Mouse (Mus musculus): ENCODE measurements at regions not wholly inside any gene's neighbourhood (a gene's known extent, or its start where the extent isn't known, plus 50 kb on each side); places are given as distances from the start of the nearest gene placed in this dataset.

DNA sequence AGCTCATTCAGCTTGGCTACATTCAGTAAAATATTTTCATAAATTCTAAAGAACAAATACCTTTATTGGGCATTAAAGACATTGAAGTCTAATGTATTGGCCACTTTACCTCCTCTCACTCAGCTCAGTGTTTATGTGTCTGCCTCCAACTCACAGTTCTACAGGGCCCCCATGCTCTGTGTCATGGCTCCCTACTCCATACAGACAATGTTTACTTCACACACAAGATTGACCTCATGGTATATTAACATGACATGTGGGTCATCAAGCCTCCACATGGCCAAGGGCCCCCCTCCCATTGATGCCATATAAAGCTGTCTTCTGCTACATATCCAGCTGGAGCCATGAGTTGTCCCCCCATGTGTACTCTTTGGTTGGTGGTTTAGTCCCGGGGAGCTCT, 419.8 kb upstream of the A1bg start:
- H3K36me3 ChIP-seq (replicated peaks; ENCODE audit: control insufficient read depth, insufficient read depth, low read length): no peaks in the 10 kb centered on the region
- no peak overlapping the region for H3K4me2 ChIP-seq (ENCODE audit: low read depth, low read length)
- TF ChIP-seq CTCF (IDR thresholded peaks at IDR 0.05; ENCODE audit: low read depth) (no peak), EP300 (IDR thresholded peaks at IDR 0.05; ENCODE audit: low read depth) (no peak)
- H3K27ac ChIP-seq (ENCODE audit: low read depth): no peak overlapping the region
- no peak overlapping the region for H3K9ac ChIP-seq (replicated peaks; ENCODE audit: low read depth, low read length)
- DNase-seq (ENCODE audit: low spot score): no peak
- no peak for ATAC-seq (ENCODE audit: insufficient read depth, low read depth)
- WGBS: 90% methylated on average over 1 of the region's 1 CpGs
- no peaks in the 10 kb centered on the region for H3K27me3 ChIP-seq (ENCODE audit: control insufficient read depth, insufficient read depth, low read length)
- no peaks in the 10 kb centered on the region for H3K4me1 ChIP-seq (ENCODE audit: control insufficient read depth, insufficient read depth)
- no peak overlapping the region for H3K4me3 ChIP-seq (ENCODE audit: low read depth, low read length)
- no peaks in the 10 kb centered on the region for H3K9me3 ChIP-seq (replicated peaks; ENCODE audit: control insufficient read depth, low read length)

DNA sequence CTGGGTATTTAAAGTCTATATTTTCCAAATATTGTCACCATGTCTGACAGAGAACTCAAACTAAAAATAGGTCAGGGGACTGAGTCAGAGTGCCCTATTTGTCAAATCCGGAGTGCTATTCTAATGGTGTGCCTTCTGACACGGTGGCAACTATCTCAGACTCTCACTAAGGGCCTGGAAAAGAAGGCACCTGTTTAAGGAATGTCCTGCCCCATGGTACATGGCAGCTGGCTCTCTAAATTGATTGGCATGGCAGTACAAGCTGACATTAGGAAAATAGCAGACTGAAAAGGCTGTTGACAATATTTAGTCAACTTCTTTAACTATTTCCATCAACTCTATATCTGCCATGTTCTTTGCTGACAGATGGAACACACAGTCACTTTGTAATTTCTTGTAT, 405.1 kb upstream of the A1bg start:
- H3K4me1 ChIP-seq (ENCODE audit: control insufficient read depth, insufficient read depth): no peaks in the 10 kb centered on the region
- no peak overlapping the region for H3K4me2 ChIP-seq (ENCODE audit: low read depth, low read length)
- H3K4me3 ChIP-seq (ENCODE audit: low read depth, low read length): no peak overlapping the region
- no peaks in the 10 kb centered on the region for H3K36me3 ChIP-seq (replicated peaks; ENCODE audit: control insufficient read depth, insufficient read depth, low read length)
- no peaks in the 10 kb centered on the region for H3K27me3 ChIP-seq (ENCODE audit: control insufficient read depth, insufficient read depth, low read length)
- 38% methylated on average over 2 of the region's 2 CpGs for WGBS
- H3K9me3 ChIP-seq (replicated peaks; ENCODE audit: control insufficient read depth, low read length): no peaks in the 10 kb centered on the region
- no peak for TF ChIP-seq CTCF (IDR thresholded peaks at IDR 0.05; ENCODE audit: low read depth)
- TF ChIP-seq EP300 (IDR thresholded peaks at IDR 0.05; ENCODE audit: low read depth): no peak
- H3K27ac ChIP-seq (ENCODE audit: low read depth): no peak overlapping the region
- DNase-seq (ENCODE audit: low spot score): no peak
- no peak for ATAC-seq (ENCODE audit: insufficient read depth, low read depth)
- H3K9ac ChIP-seq (replicated peaks; ENCODE audit: low read depth, low read length): no peak overlapping the region

DNA sequence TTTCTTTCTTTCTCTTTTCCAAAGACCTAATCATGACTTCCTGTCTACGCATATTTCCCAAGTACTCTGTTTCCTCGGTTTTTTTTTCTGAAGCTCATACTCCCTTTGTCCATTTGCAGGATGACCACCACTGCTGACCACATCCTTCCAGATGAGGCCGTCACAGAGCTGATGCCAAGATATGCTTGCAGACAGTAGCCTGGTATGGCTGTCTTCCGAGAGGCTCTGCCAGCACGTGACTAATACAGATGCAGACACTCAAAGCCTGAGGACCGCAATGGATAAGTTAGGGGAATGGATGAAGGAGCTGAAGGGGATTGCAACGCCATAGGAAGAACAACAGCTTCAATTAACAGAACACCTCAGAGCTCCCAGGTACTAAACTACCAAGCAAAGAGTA, 399.4 kb upstream of the A1bg start:
- no peaks in the 10 kb centered on the region for H3K4me1 ChIP-seq (ENCODE audit: control insufficient read depth, insufficient read depth)
- H3K36me3 ChIP-seq (replicated peaks; ENCODE audit: control insufficient read depth, insufficient read depth, low read length): no peaks in the 10 kb centered on the region
- no peak overlapping the region for H3K9ac ChIP-seq (replicated peaks; ENCODE audit: low read depth, low read length)
- no peak overlapping the region for H3K4me3 ChIP-seq (ENCODE audit: low read depth, low read length)
- DNase-seq (ENCODE audit: low spot score): no peak
- no peak overlapping the region for H3K27ac ChIP-seq (ENCODE audit: low read depth)
- no peak for ATAC-seq (ENCODE audit: insufficient read depth, low read depth)
- WGBS: 80% methylated on average over 7 of the region's 7 CpGs
- no peak overlapping the region for H3K4me2 ChIP-seq (ENCODE audit: low read depth, low read length)
- H3K27me3 ChIP-seq (ENCODE audit: control insufficient read depth, insufficient read depth, low read length): no peaks in the 10 kb centered on the region
- TF ChIP-seq EP300 (IDR thresholded peaks at IDR 0.05; ENCODE audit: low read depth) (no peak), CTCF (IDR thresholded peaks at IDR 0.05; ENCODE audit: low read depth) (no peak)
- H3K9me3 ChIP-seq (replicated peaks; ENCODE audit: control insufficient read depth, low read length): no peaks in the 10 kb centered on the region

GRCm38 (mm10) chr15:61309452-61310165, 386.8 kb upstream of the A1bg start:
- H3K27ac ChIP-seq (ENCODE audit: low read depth): no peak overlapping the region
- H3K36me3 ChIP-seq (replicated peaks; ENCODE audit: control insufficient read depth, insufficient read depth, low read length): no peaks in the 10 kb centered on the region
- DNase-seq (ENCODE audit: low spot score) (no peak), ATAC-seq (ENCODE audit: insufficient read depth, low read depth) (no peak)
- no peak for TF ChIP-seq CTCF (IDR thresholded peaks at IDR 0.05; ENCODE audit: low read depth)
- H3K4me3 ChIP-seq (ENCODE audit: low read depth, low read length): no peak overlapping the region
- WGBS: 70% methylated on average over 6 of the region's 6 CpGs
- no peaks in the 10 kb centered on the region for H3K4me1 ChIP-seq (ENCODE audit: control insufficient read depth, insufficient read depth)
- no peaks in the 10 kb centered on the region for H3K9me3 ChIP-seq (replicated peaks; ENCODE audit: control insufficient read depth, low read length)
- H3K27me3 ChIP-seq (ENCODE audit: control insufficient read depth, insufficient read depth, low read length): no peaks in the 10 kb centered on the region
- no peak overlapping the region for H3K9ac ChIP-seq (replicated peaks; ENCODE audit: low read depth, low read length)
- H3K4me2 ChIP-seq (ENCODE audit: low read depth, low read length): no peak overlapping the region

DNA sequence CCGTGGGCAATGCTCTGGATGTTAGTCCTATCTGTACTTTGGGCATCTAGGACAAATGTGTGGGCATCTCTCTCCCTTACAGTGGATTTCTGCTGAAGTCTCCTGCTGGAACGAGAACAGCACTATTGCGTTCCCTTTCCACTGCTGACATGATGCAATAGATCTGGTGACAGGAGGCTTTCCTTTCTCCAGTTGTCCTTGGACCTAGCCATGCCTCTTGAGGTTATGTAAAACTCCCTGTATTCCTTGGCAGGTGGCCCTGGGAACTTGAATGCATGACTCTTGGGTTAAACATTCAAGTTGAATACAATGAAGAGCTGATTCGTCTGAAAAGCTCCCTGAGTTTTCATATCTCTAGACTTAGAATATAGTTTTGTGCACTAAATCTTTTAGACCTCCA, 386.1 kb upstream of the A1bg start:
- Histone ChIP-seq H3K4me1 (ENCODE audit: control insufficient read depth, insufficient read depth) (no peaks in the 10 kb centered on the region), H3K27ac (ENCODE audit: low read depth) (no peak overlapping the region), H3K36me3 (replicated peaks; ENCODE audit: control insufficient read depth, insufficient read depth, low read length) (no peaks in the 10 kb centered on the region), H3K9me3 (replicated peaks; ENCODE audit: control insufficient read depth, low read length) (no peaks in the 10 kb centered on the region), H3K4me2 (ENCODE audit: low read depth, low read length) (no peak overlapping the region), H3K4me3 (ENCODE audit: low read depth, low read length) (no peak overlapping the region), H3K27me3 (ENCODE audit: control insufficient read depth, insufficient read depth, low read length) (no peaks in the 10 kb centered on the region), H3K9ac (replicated peaks; ENCODE audit: low read depth, low read length) (no peak overlapping the region)
- ATAC-seq (ENCODE audit: insufficient read depth, low read depth) (peak; percentile 39; the same call in 1 of the 2 replicates), DNase-seq (ENCODE audit: low spot score) (peak; percentile 34)
- TF ChIP-seq CTCF (IDR thresholded peaks at IDR 0.05; ENCODE audit: low read depth) (no peak), EP300 (IDR thresholded peaks at IDR 0.05; ENCODE audit: low read depth) (no peak)
- 59% methylated on average over 4 of the region's 4 CpGs for WGBS

GRCm38 (mm10) chr15:61304546-61304945, 381.7 kb upstream of the A1bg start:
- Histone ChIP-seq H3K4me3 (ENCODE audit: low read depth, low read length) (no peak overlapping the region), H3K27me3 (ENCODE audit: control insufficient read depth, insufficient read depth, low read length) (no peaks in the 10 kb centered on the region), H3K4me1 (ENCODE audit: control insufficient read depth, insufficient read depth) (no peaks in the 10 kb centered on the region), H3K9me3 (replicated peaks; ENCODE audit: control insufficient read depth, low read length) (no peaks in the 10 kb centered on the region), H3K27ac (ENCODE audit: low read depth) (no peak overlapping the region), H3K4me2 (ENCODE audit: low read depth, low read length) (no peak overlapping the region), H3K9ac (replicated peaks; ENCODE audit: low read depth, low read length) (no peak overlapping the region), H3K36me3 (replicated peaks; ENCODE audit: control insufficient read depth, insufficient read depth, low read length) (no peaks in the 10 kb centered on the region)
- TF ChIP-seq EP300 (IDR thresholded peaks at IDR 0.05; ENCODE audit: low read depth) (no peak), CTCF (IDR thresholded peaks at IDR 0.05; ENCODE audit: low read depth) (no peak)
- DNase-seq (ENCODE audit: low spot score) (no peak), ATAC-seq (ENCODE audit: insufficient read depth, low read depth) (no peak)
- 68% methylated on average over 3 of the region's 3 CpGs for WGBS

Measured in heart, postnatal 0 days (tissue).